Mouse (Mus musculus) lung, embryonic 14.5 days (tissue): Measurements from ENCODE around the gene Gm11595. TPM values are rescaled to one million over a fixed set of nuclear protein-coding genes. Genes with fewer than 3 reads are reported as not detected.
"Not testable (repeated sequence)": the region's sequence is repeated elsewhere in the genome, so short reads cannot be mapped to it uniquely, and the experiment has no call there.

Source experiments
- ATAC-seq: fragments of 200-750 bp; cut with Nextera tagmentation; 2 replicates; pipeline ENCODE4 v1.8.0; 2017; ENCODE audit warnings: mild to moderate bottlenecking, moderate TSS enrichment, moderate library complexity; ENCODE audit not compliant: insufficient read depth
- DNase-seq: peaks from one replicate; pipeline ENCODE4 v3.0.0-alpha.2; 2015
- H3K27ac ChIP-seq: fragments of 300-500 bp; sonication (generic); 2 replicates; pipeline ENCODE4 v1.5.1; 2014; ENCODE audit warnings: low read depth, mild to moderate bottlenecking, moderate library complexity
- H3K27me3 ChIP-seq: fragments of 300-500 bp; sonication (generic); 2 replicates; pipeline ENCODE4 v1.6.1; 2014; ENCODE audit warnings: low read length, control low read depth; ENCODE audit not compliant: insufficient read depth
- H3K36me3 ChIP-seq: fragments of 300-500 bp; sonication (generic); 2 replicates; pipeline ENCODE4 v1.6.1; 2014; ENCODE audit warnings: control low read depth; ENCODE audit not compliant: insufficient read depth
- H3K4me1 ChIP-seq: fragments of 300-500 bp; sonication (generic); 2 replicates; pipeline ENCODE4 v1.6.1; 2014; ENCODE audit warnings: antibody characterized with exemption, control low read depth; ENCODE audit not compliant: insufficient read depth
- H3K4me2 ChIP-seq: fragments of 300-500 bp; sonication (generic); 2 replicates; pipeline ENCODE4 v1.6.1; 2014; ENCODE audit warnings: mild to moderate bottlenecking
- H3K4me3 ChIP-seq: fragments of 300-500 bp; sonication (generic); 2 replicates; pipeline ENCODE4 v1.5.1; 2014; ENCODE audit warnings: low read depth, low read length
- H3K9ac ChIP-seq: fragments of 300-500 bp; sonication (generic); 2 replicates; pipeline ENCODE4 v1.6.1; 2014
- H3K9me3 ChIP-seq: fragments of 300-500 bp; sonication (generic); 2 replicates; pipeline ENCODE4 v1.6.1; 2016; ENCODE audit warnings: low read depth, low read length, control low read depth
- CTCF ChIP-seq: IDR thresholded peaks from 2 replicates; pipeline ENCODE4 v1.5.1; 2016; ENCODE audit warnings: antibody characterized with exemption, low read depth
- WGBS: fragments of 180-500 bp; shearing (Covaris S2); extraction: QIAGEN DNeasy Blood & Tissue Kit; methylation state at CpG from one replicate; pipeline ENCODE4 v1.1.7; 2014; 5-methylcytosine and 5-hydroxymethylcytosine counted together
- polyA plus RNA-seq: library from polyadenylated mRNA; unstranded; fragments of >200 nt; fragmentation: Nextera tagmentation; extraction: Ambion mirVana; gene quantifications from 2 replicates; pipeline ENCODE4 v1.2.1, GENCODE M21; 2014

The Gm11595 gene
- not detected in 2 replicates for polyA plus RNA-seq

GRCm38 (mm10) chr11:99772813-99773212 lies at the start of gene Gm11595:
Gm11595 (minus strand) TSS chr11:99772913.
- not testable (repeated sequence) for H3K9me3 ChIP-seq, ATAC-seq, H3K4me1 ChIP-seq, H3K4me2 ChIP-seq, H3K36me3 ChIP-seq, H3K4me3 ChIP-seq, H3K27me3 ChIP-seq, H3K27ac ChIP-seq, H3K9ac ChIP-seq, DNase-seq

- not testable (repeated sequence) for H3K9me3 ChIP-seq, H3K4me2 ChIP-seq, DNase-seq, H3K4me3 ChIP-seq, ATAC-seq, H3K27ac ChIP-seq, H3K9ac ChIP-seq, H3K36me3 ChIP-seq, H3K4me1 ChIP-seq, H3K27me3 ChIP-seq
- WGBS, result 79% methylated on average over 2 of the region's 2 CpGs
Measured at GRCm38 (mm10) chr11:99815566-99815965, 42.9 kb upstream of the Gm11595 start, which contains the start of gene Gm11564. Gm11564 (minus strand) TSS chr11:99815666.

- H3K4me2 ChIP-seq, H3K27me3 ChIP-seq, H3K27ac ChIP-seq, H3K36me3 ChIP-seq, H3K9me3 ChIP-seq, ATAC-seq, H3K9ac ChIP-seq, H3K4me3 ChIP-seq, H3K4me1 ChIP-seq, DNase-seq: not testable (repeated sequence)
Measured at GRCm38 (mm10) chr11:99809792-99810191, 37.1 kb upstream of the Gm11595 start, which contains the start of gene Krtap4-13. Krtap4-13 (minus strand) TSS chr11:99809892.

GRCm38 (mm10) chr11:99804346-99804745 lies 31.6 kb upstream of the Gm11595 start, which contains the start of gene Gm11554:
Gm11554 (minus strand) TSS chr11:99804446.
- not testable (repeated sequence) for DNase-seq, H3K36me3 ChIP-seq, H3K27me3 ChIP-seq, H3K27ac ChIP-seq, H3K4me1 ChIP-seq, H3K9me3 ChIP-seq, H3K4me2 ChIP-seq, ATAC-seq, H3K9ac ChIP-seq, H3K4me3 ChIP-seq
- no CpG with 5 or more reads among the region's 1 CpGs for WGBS

- not testable (repeated sequence) for H3K27me3 ChIP-seq, H3K27ac ChIP-seq, H3K36me3 ChIP-seq, H3K4me2 ChIP-seq, H3K9me3 ChIP-seq, DNase-seq, ATAC-seq, H3K9ac ChIP-seq, H3K4me3 ChIP-seq, H3K4me1 ChIP-seq
- no CpG with 5 or more reads among the region's 1 CpGs for WGBS
Measured at GRCm38 (mm10) chr11:99798832-99799231, 26.1 kb upstream of the Gm11595 start, which contains the start of gene Gm11569. Gm11569 (minus strand) TSS chr11:99798932.

DNA sequence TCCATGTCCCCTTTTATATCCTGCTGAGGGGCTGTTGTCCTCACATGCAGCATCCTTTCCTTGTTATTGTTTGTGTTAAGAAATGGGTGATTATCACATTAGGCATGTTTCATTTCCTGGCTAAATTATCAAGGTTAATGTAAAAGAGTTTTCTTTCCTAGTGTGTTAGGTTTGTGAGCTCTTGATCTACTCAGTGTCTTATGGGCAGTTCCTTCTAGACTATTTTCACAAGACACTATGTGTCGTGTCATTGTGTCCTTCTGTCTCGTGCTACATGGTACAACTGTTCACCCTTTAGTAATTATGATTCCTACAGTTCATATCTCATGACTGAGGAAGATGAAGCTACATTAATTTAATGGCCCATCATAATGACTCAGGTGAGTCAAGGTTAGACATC lies 20.7 kb upstream of the Gm11595 start, which contains the start of gene Gm11596:
Gm11596 (minus strand) TSS at position 101 of the 400 bp plus-strand sequence.
- Histone ChIP-seq H3K36me3 (no peaks in the 10 kb centered on the region), H3K27ac (no peak within 1 kb of the TSS), H3K4me3 (no peak within 1 kb of the TSS), H3K9ac (no peak within 1 kb of the TSS), H3K4me2 (no peak within 1 kb of the TSS), H3K27me3 (no peaks in the 10 kb centered on the region), H3K9me3 (no peaks in the 10 kb centered on the region), H3K4me1 (no peaks in the 10 kb centered on the region)
- DNase-seq (no peak), ATAC-seq (no peak)
- 78% methylated on average over 2 of the region's 2 CpGs for WGBS
- TF ChIP-seq CTCF, result no peak

GRCm38 (mm10) chr11:99784900-99785299 lies 12.2 kb upstream of the Gm11595 start, which contains the start of gene Krtap4-9:
Krtap4-9 (plus strand) TSS chr11:99785200.
- not testable (repeated sequence) for H3K9me3 ChIP-seq, ATAC-seq, H3K9ac ChIP-seq, DNase-seq, H3K4me3 ChIP-seq, H3K27ac ChIP-seq, H3K4me2 ChIP-seq, H3K27me3 ChIP-seq, H3K4me1 ChIP-seq, H3K36me3 ChIP-seq

DNA sequence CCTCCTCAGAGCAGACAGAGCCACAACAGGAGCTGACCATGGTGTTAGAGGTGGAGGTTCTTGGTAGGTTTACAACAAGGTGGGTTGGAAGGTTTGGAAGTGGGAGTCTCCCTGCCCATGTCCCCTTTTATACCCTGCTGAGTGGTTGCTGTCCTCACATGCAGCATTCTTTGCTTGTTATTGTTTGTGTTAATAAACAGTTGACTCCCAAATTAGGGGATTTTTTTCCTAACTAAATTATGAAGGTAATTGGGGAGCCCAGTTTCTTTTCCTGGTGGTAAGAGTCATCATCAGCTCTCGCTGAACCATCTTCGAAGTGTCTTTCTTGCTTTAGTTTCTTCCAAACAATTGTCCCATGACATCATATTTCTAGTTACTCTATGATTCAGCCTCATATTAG lies 7.9 kb upstream of the Gm11595 start, which contains the start of gene Krtap4-8:
Krtap4-8 (minus strand) TSS at position 101 of the 400 bp plus-strand sequence.
- TF ChIP-seq CTCF, result no peak
- H3K4me1 ChIP-seq, result no peaks in the 10 kb centered on the region
- no peak within 1 kb of the TSS for H3K4me3 ChIP-seq
- no peak for ATAC-seq
- H3K27ac ChIP-seq, result no peak within 1 kb of the TSS
- WGBS, result 89% methylated on average over 2 of the region's 2 CpGs
- no peak within 1 kb of the TSS for H3K9ac ChIP-seq
- H3K36me3 ChIP-seq, result no peaks in the 10 kb centered on the region
- DNase-seq, result no peak
- no peaks in the 10 kb centered on the region for H3K27me3 ChIP-seq
- no peak within 1 kb of the TSS for H3K4me2 ChIP-seq
- H3K9me3 ChIP-seq, result no peaks in the 10 kb centered on the region
